Mouse (Mus musculus) adrenal gland, postnatal 14 days (tissue): ENCODE results near the gene Gp2. TPM values are rescaled to one million over a fixed set of nuclear protein-coding genes. Genes with fewer than 3 reads are reported as not detected.
A peak's percentile ranks its signal among the peaks of the same experiment; 100 is the strongest.

ENCODE experiments used
- DNase-seq: peaks from one replicate; pipeline ENCODE4 v3.0.0; 2021; ENCODE audit warnings: mixed read lengths
- long read RNA-seq, 2 experiments: library from polyadenylated mRNA; stranded (forward); transcript quantifications; one replicate each; pipeline ENCODE4 v2.0.0; 2021
- total RNA-seq: library from RNA; stranded (reverse); gene quantifications from 2 replicates; pipeline ENCODE4 v1.2.3, GENCODE M21; 2021

Gp2 gene
- total RNA-seq = not detected in 2 replicates
- long read RNA-seq, experiment 1 = 0 reads
- long read RNA-seq, experiment 2 = 0 reads

DNA sequence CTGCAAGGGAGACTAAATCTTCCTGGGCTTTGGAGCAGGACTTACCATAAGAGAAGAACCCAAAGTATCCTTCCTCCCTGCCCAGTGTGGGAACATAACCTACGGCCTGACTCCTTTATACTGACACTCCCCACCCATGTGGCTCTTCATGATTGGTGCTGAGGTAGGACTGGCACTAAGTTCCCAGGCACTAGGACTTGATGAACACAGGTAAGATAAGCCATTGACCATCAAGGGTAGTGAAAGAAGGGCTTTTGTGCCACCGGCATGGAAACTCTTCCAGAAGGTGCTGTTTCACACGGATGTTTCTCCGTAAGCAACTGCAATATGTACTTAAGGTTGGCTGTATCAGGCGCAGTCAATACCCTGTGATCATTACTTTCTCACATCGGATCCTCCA is at the start of gene Gp2:
TSS of gene Gp2 (minus strand) at position 101 of the 400 bp plus-strand sequence.
- DNase-seq = no peak

DNA sequence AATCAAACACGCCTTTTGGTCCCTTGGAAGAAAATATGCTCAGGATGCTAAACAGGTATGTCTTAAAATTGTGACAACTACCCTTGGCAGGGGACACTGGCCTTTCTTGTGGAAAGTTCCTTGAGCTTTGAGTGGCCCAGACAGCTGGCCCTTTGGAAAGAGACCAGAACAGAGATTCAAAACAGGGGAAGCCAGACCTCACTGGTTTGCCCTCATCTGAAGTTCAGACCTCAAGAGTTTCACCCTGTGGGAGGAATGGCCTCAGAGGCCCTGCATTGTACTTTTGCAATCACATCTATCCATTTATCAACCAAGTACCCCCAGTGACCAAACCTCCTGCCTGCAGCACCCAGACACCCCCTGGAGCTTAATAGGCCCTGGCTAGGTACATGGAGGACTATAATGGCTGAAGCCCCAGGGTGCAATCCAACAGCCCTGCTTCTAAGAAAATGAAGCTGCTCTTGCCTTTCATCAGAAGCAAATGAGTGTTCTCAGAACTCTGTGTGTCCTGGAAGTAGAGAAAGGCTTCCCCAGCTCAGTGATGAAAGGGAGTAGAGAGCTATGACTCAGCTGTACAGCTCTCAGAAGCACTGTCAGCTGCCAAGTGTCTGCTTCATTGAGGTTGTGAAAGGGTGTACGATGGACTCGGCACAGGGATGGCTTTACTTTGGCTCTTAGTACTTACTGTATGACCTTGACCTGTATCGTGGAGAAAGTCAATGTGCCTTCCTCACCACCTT is 31.1 kb upstream of the Gp2 start:
- peak; percentile 10 for DNase-seq

GRCm38 (mm10) chr7:119486683-119487082 is 27.6 kb upstream of the Gp2 start:
- DNase-seq = no peak

DNA sequence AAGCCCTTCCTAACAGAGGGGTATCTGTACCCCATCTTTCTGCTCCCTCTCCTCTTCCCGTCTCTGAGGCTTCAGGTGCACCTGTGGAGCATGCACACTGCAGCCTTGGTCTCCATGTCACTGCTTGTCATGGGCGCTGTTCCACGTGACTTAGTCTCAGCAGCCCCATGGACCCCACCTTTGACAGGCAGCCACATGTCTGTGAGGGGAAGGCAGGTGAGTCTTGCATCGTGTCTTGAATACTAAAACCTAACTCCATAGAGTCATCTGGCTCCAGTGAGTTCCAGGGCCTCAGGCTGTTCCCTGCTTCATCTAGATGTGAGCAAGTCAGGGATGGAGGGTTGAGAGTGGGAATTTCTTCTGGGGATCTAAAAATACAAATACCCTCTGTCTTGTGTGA is 25.1 kb upstream of the Gp2 start:
- no peak for DNase-seq

DNA sequence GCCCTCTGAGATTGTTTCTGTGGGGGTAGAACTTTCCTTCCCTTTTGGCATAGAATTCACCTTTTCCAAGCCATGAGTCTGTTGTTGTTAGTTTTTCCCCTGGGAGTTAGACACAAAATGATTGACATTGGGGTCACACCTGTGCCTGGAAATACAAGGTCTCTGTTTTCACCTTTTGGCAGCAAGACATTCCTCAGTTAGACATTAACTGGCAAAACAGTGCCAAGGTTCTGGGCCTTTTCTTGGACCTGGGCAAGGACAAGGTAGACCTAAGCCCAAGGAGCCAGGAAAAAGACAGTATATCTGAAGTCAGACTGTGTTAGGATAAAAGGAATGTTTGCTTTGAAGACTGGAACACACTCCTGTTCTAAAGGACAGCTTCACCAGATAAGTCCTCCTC is 20.2 kb upstream of the Gp2 start, which contains the start of gene Umod:
TSS of gene Umod (minus strand) at position 27 of the 400 bp plus-strand sequence.
- no peak for DNase-seq

- DNase-seq = no peak
These were observed 17.7 kb upstream of the Gp2 start for GRCm38 (mm10) chr7:119476500-119477389.

DNA sequence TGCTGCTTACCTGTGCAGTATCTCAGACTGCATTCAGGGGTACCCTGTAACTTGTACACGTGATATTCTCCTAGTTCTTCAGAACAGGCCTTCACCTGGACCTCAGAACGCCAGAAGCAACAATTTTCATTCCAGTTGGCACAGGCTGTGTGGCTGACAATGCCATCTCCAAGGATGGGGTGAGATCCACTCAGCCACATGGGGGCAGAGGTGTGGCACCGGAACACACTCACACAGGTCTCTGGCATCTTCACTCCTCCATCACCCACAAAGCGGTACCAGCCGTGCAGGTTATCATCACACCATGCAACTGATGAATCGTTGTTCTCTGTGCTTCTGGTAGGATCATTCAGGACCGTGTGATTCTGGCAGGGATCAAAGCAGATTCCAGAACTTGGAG is 4.9 kb downstream of the Gp2 start:
- DNase-seq = no peak

DNA sequence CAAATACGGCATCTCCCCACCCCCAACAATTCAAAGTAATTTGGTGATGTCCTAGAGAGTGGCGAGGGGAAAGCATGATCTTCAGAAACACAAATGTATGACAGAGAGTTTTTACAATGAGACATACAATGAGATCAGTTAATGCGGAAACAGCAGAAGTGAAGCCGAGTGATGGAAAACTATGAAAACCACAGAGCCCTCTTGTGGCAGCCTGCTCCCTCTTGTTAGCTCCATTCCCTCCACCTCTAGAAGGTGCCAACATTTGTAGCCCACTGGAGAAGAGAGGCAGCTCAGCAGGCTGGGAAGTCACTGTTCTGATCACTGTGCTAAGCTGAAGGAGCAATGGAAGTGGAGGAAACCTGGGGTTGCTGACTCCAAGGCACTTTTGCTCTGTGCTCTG is 15.2 kb downstream of the Gp2 start:
- DNase-seq = no peak

DNA sequence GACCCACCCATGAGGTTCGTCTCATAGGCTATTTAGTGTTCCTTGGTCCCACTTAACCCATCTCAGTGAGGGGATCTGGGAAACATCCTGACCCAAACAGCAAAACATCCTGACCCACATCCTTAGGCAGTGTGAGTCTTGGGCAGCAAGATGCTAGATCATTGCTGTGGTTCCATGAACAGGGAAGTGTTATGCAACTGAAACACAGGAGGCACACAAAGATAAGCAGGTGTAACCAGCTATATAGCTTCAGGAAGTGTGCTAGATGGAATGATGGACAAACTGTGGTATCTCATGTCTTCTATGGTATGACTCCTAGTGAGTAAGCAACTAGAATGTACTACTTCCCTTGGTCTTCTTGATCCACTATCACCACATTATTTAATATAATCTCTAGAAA is 17.1 kb downstream of the Gp2 start:
- DNase-seq = no peak

DNA sequence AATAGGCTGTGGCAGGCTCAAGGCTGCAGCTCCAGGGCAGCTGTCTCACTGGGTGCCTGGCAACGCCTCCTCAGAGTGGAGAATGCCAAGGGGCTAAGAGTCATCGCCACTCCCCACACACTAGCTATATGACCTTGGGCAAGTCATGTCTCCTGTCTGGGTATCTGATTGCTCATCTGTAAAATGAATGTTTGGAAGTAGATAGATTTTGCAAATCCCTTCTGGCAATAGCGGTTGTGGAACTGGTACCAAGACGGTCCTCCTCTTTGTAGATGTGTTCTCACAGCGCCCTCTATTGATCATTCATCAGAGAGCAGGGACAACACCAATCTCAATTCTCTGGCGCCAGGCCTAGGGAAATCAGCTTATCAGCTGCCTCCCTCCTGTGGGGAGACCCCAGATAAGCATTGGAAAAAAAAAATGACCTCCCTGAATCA is 31.9 kb downstream of the Gp2 start:
- peak; percentile 76 for DNase-seq

GRCm38 (mm10) chr7:119420730-119421129 is 38.4 kb downstream of the Gp2 start:
- DNase-seq = no peak

- DNase-seq = no peak
These were observed 40.6 kb downstream of the Gp2 start for GRCm38 (mm10) chr7:119418523-119418922.

GRCm38 (mm10) chr7:119394050-119394732 is 64.9 kb downstream of the Gp2 start:
- DNase-seq = no peak

Other genes with a start within 250 kb of the Gp2 start
- gene Umod, start 20.0 kb upstream of the Gp2 start, total RNA-seq = not detected in 2 replicates
- gene Acsm5, start 60.2 kb upstream of the Gp2 start, total RNA-seq = 4.6 and 11.0 TPM in 2 replicates
- gene Pdilt, start 64.2 kb upstream of the Gp2 start, total RNA-seq = 0.44 TPM in 1 of 2 replicates, not detected in the other
- gene Acsm2, start 95.1 kb upstream of the Gp2 start, total RNA-seq = not detected in 2 replicates
- 0.34 and 14.4 TPM in 2 replicates for gene Acsm1, start 147.7 kb upstream of the Gp2 start, total RNA-seq
- gene Acsm4, start 230.7 kb upstream of the Gp2 start, total RNA-seq = not detected in 2 replicates